Comparison of ENCODE assay signal across 8 mouse cellular contexts in the genomic region with DNA sequence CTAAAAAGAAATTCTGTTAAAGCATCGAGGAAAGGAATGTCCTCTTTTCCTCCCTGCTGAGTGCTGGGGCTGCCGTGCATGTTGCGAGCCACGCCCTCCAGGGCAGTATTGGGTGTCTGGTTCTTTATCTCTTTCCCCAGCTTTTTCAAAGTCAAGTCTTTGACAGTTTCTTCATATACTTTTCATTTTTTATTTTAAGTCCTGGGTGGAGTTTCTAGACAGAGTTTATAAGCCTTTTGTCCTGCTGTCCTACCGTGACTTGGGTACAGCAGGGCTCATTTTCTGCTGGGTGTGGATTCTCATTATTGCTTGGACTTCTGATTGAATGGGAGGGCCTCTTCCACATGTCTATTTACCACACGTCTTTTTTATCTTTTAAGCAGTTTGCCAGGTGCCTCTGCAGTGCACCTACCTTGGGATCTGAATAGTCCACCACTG. TPM values are rescaled to one million over a fixed set of nuclear protein-coding genes. Genes with fewer than 3 reads are reported as not detected.
DNase-seq lines count a peak whose midpoint lies in the region; ATAC-seq lines count a peak whose summit lies in the region.

No protein-coding gene starts in this region.

- H3K4me2 ChIP-seq in limb, embryonic 15.5 days: peak overlapping the region; percentile 64

- H3K4me1 ChIP-seq in limb, embryonic 15.5 days: peaks cover 23% of the 10 kb centered on the region

- 44% methylated on average over 6 of the region's 6 CpGs for WGBS in limb, embryonic 15.5 days

- peak overlapping the region; percentile 71 for H3K4me3 ChIP-seq in limb, embryonic 15.5 days

- H3K36me3 ChIP-seq in limb, embryonic 15.5 days: peaks cover 20% of the 10 kb centered on the region

- no peak overlapping the region for H3K9ac ChIP-seq in limb, embryonic 15.5 days

- peak overlapping the region; percentile 96 for H3K27ac ChIP-seq in limb, embryonic 15.5 days

- no peaks in the 10 kb centered on the region for H3K9me3 ChIP-seq in limb, embryonic 15.5 days

- H3K27me3 ChIP-seq in limb, embryonic 15.5 days: no peaks in the 10 kb centered on the region

- ATAC-seq in limb, embryonic 15.5 days (ENCODE audit: insufficient number of reproducible peaks, low FRiP score, low TSS enrichment, low read depth): no peak
- ATAC-seq in granulocyte monocyte progenitor cell, adult 5-6 weeks (replicated peaks; ENCODE audit: poor library complexity, severe bottlenecking): no peak

- DNase-seq in cerebellum, adult 9-11 months: peak; percentile 54
- no peak for DNase-seq in cerebellum, adult 18-20 months
- peak; percentile 39 for DNase-seq in thymus, postnatal 4 days
- no peak for DNase-seq in thymus, postnatal 25 days
- peak; percentile 48 to 82 for DNase-seq in spleen, postnatal 10 days (ENCODE audit: low spot score in 2 of 2)
- no peak for DNase-seq in thymus, adult 18-20 months

RNA-seq across cellular contexts. Expression of a gene that starts 3.6 kb away (rescaled TPM):
- 35.0 and 40.1 TPM in 2 replicates for polyA plus RNA-seq in limb, embryonic 15.5 days (2015; fragmentation: Nextera tagmentation; extraction: Ambion mirVana)
- 78.2 and 83.9 TPM in 2 replicates for total RNA-seq in granulocyte monocyte progenitor cell, adult 5-6 weeks (2014; fragmentation: Nextera tagmentation)
- total RNA-seq in granulocyte monocyte progenitor cell, adult 5-6 weeks (2017): 79.2 and 87.5 TPM in 2 replicates

RNA-seq across cellular contexts. Expression of a gene that starts 3.7 kb away (rescaled TPM):
- polyA plus RNA-seq in limb, embryonic 15.5 days (2015; fragmentation: Nextera tagmentation; extraction: Ambion mirVana): 72.4 and 77.1 TPM in 2 replicates
- 100 and 151 TPM in 2 replicates for total RNA-seq in granulocyte monocyte progenitor cell, adult 5-6 weeks (2014; fragmentation: Nextera tagmentation)
- 62.6 and 72.8 TPM in 2 replicates for total RNA-seq in granulocyte monocyte progenitor cell, adult 5-6 weeks (2017)

RNA-seq across cellular contexts. Expression of a gene that starts 10.0 kb away (rescaled TPM):
- polyA plus RNA-seq in limb, embryonic 15.5 days (2015; fragmentation: Nextera tagmentation; extraction: Ambion mirVana): 58.9 and 59.1 TPM in 2 replicates
- 17.8 and 25.6 TPM in 2 replicates for total RNA-seq in granulocyte monocyte progenitor cell, adult 5-6 weeks (2014; fragmentation: Nextera tagmentation)
- total RNA-seq in granulocyte monocyte progenitor cell, adult 5-6 weeks (2017): 5.4 and 8.0 TPM in 2 replicates

RNA-seq across cellular contexts. Expression of a gene that starts 22.7 kb away (rescaled TPM):
- 18.0 and 23.0 TPM in 2 replicates for polyA plus RNA-seq in limb, embryonic 15.5 days (2015; fragmentation: Nextera tagmentation; extraction: Ambion mirVana)
- total RNA-seq in granulocyte monocyte progenitor cell, adult 5-6 weeks (2014; fragmentation: Nextera tagmentation): 97.8 and 112 TPM in 2 replicates
- 6.2 and 8.4 TPM in 2 replicates for total RNA-seq in granulocyte monocyte progenitor cell, adult 5-6 weeks (2017)

RNA-seq across cellular contexts. Expression of a gene that starts 40.3 kb away (rescaled TPM):
- polyA plus RNA-seq in limb, embryonic 15.5 days (2015; fragmentation: Nextera tagmentation; extraction: Ambion mirVana): 36.8 and 41.3 TPM in 2 replicates
- 79.2 and 111 TPM in 2 replicates for total RNA-seq in granulocyte monocyte progenitor cell, adult 5-6 weeks (2014; fragmentation: Nextera tagmentation)
- 44.3 and 57.8 TPM in 2 replicates for total RNA-seq in granulocyte monocyte progenitor cell, adult 5-6 weeks (2017)

Comparison
In these comparisons a context has a peak if more than half of its experiments do, and no peak if none do; other contexts are left out.
1. DNase-seq: peak in cerebellum, adult 9-11 months (single experiment), thymus, postnatal 4 days (single experiment) and spleen, postnatal 10 days (2 of 2); none in cerebellum, adult 18-20 months (0 of 2), thymus, postnatal 25 days (single experiment) and thymus, adult 18-20 months (0 of 2).